Mouse (Mus musculus): Measurements from ENCODE around the gene Hdgfl2. TPM values are rescaled to one million over a fixed set of nuclear protein-coding genes. Genes with fewer than 3 reads are reported as not detected.

The Hdgfl2 gene
- total and polyA plus RNA-seq, 3 experiments: 31.5 to 35.0 (median 32.5) TPM

DNA sequence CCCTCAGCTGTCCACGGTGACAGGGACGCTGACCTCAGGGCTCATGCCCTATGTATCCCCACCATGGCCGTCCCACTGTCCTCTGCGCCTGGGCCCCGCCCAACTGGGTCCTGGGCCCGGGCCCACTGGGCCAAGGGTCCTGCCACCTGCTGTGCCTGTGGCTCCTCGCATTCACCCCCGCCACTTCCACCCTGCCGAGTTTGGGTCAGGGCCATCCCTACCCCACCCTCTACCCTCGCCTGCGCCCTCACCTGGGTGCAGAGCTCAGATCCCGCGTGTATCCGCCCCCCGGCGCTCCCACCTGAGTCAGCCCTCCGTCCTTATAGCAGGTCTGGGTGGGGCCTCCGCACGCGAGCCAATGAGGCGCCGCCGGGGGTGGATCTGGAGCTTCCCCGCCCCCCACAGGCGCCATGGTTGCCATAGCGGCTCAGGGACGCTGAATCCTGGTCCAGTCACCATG is 37.8 kb downstream of the Hdgfl2 start, which contains the start of gene Plin5:
Gene Plin5 (minus strand): TSS at position 346 of the 460 bp plus-strand sequence.
- peak; percentile 76 to 85 for DNase-seq
- intact Hi-C loops (cut with DNase I): no loop called here
- Histone ChIP-seq H3K27ac (peak within 1 kb of the TSS; percentile 89), H3K79me2 (replicated peaks; ENCODE audit: control insufficient read depth, insufficient read depth, low read length) (no peaks in the 10 kb centered on the region), H3K4me1 (ENCODE audit: control insufficient read depth, insufficient read depth, low read length) (peaks cover 1% of the 10 kb centered on the region), H3K27me3 (ENCODE audit: control insufficient read depth, insufficient read depth, low read length) (no peaks in the 10 kb centered on the region), H3K9ac (ENCODE audit: low read depth, low read length) (peak within 1 kb of the TSS; percentile 50), H3K4me3 (peak within 1 kb of the TSS; percentile 46), H3K36me3 (ENCODE audit: control insufficient read depth, insufficient read depth, low read length) (no peaks in the 10 kb centered on the region)
- 2% methylated on average over 27 of the region's 27 CpGs for WGBS
- TF ChIP-seq EP300 (IDR thresholded peaks at IDR 0.05; ENCODE audit: insufficient read depth, low read depth, low read length) (0 out of 2 replicates have a peak, but pooled peaks have one; percentile 14), POLR2A (IDR thresholded peaks at IDR 0.05; ENCODE audit: insufficient read depth, low read depth, low read length) (peak; percentile 83), CTCF (IDR thresholded peaks at IDR 0.05) (no peak)

DNA sequence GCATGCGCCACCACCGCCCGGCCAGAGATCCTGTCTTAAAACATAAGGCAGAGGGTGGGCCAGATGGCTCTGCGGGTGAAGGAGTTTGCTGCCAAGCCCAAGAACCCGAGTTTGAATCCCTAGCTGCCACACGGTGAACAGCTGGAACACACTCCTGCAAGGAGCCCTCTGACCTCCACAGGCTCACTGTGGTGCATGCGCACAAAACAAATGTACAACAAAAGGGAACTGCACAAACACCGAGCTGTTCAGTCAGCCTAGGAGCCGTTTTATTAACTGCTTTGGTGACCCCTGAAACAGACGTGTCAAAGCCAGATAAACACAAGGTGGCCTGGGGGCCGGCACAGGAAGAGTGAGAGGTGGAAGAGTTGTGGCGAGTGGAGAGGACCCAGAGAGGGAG is 40.0 kb downstream of the Hdgfl2 start:
- H3K27ac ChIP-seq: peak overlapping the region; percentile 90
- TF ChIP-seq POLR2A (IDR thresholded peaks at IDR 0.05; ENCODE audit: insufficient read depth, low read depth, low read length): 0 out of 2 replicates have a peak, but pooled peaks have one; percentile 17
- TF ChIP-seq EP300 (IDR thresholded peaks at IDR 0.05; ENCODE audit: insufficient read depth, low read depth, low read length): no peak
- H3K36me3 ChIP-seq (ENCODE audit: control insufficient read depth, insufficient read depth, low read length): no peaks in the 10 kb centered on the region
- peak overlapping the region; percentile 67 for H3K9ac ChIP-seq (ENCODE audit: low read depth, low read length)
- 33% methylated on average over 12 of the region's 12 CpGs for WGBS
- H3K4me1 ChIP-seq (ENCODE audit: control insufficient read depth, insufficient read depth, low read length): peaks cover 1% of the 10 kb centered on the region
- peak overlapping the region; percentile 50; the same call in 1 of the 2 replicates for H3K4me3 ChIP-seq
- DNase-seq: no peak
- no peaks in the 10 kb centered on the region for H3K79me2 ChIP-seq (replicated peaks; ENCODE audit: control insufficient read depth, insufficient read depth, low read length)
- no peaks in the 10 kb centered on the region for H3K27me3 ChIP-seq (ENCODE audit: control insufficient read depth, insufficient read depth, low read length)
- intact Hi-C loops (cut with DNase I): no loop called here

DNA sequence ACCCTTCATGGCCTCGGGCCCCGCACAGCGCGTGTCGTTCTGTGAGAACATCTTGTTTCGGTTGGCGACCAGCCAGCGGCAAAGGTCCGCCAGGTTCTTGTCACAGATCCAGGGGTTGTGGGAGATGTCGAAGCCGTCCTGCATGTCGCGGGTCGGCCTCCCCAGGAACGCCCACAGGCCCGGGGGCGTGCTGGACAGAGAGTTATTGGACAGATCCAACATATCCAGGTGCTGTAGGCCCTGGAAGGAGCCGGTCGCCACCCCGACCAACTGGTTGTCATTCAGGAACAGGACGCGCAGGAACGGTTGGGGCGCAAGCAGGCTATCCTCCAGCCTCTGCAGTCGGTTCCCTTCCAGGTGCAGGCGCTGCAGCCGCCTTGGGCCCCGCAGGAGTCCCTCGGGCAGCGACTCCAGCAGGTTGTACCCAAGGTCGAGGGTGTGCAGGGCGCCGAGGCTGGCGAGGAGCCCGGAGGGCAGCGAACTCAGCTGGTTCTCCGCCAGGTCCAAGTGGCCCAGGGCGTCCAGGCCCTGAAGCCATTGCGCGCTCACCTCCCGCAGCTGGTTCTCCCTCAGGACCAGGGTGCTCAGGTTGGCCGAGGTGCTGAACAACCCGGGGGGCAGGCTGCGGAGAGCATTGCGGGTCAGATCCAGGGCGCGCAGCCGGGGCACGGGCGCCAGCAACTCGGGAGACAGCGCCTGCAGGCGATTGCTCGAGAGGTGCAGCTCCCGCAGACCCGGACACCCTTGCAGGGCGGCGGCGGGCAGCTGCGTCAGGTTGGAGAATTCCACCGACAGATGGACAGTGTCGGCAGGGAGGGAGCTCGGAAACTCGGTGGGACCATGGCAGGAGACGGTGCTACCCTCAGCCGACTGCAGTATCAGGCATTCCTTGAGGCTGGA is 40.8 kb downstream of the Hdgfl2 start:
- peak overlapping the region; percentile 90 for H3K27ac ChIP-seq
- peak; percentile 79 to 83 for DNase-seq
- intact Hi-C loops (cut with DNase I): no loop called here

DNA sequence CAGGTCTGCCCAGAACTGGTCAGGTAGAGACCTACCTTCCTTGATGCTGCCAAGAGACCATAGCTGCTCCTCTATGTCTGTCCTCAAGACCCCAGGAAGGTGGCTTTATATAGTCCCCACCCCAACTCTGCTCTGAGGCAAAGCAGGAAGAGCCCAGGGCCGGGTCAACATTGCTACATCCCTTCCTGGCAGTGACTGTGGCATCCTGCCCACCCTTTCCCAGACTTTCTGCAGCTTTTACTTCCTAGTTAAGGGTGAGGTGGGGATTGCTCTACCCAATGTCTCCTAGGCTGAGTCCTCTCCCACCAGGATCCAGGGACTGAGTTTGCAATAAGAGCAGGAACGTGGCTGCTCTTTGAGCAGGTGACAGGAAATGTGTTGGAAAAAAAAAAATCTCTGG is 42.4 kb downstream of the Hdgfl2 start, which contains the start of gene Lrg1:
Gene Lrg1 (minus strand): TSS at position 176 of the 400 bp plus-strand sequence.
- no peaks in the 10 kb centered on the region for H3K79me2 ChIP-seq (replicated peaks; ENCODE audit: control insufficient read depth, insufficient read depth, low read length)
- peaks cover 1% of the 10 kb centered on the region for H3K4me1 ChIP-seq (ENCODE audit: control insufficient read depth, insufficient read depth, low read length)
- no peak for DNase-seq
- intact Hi-C loops (cut with DNase I): no loop called here
- H3K9ac ChIP-seq (ENCODE audit: low read depth, low read length): peak within 1 kb of the TSS; percentile 67
- peak within 1 kb of the TSS; percentile 50 for H3K4me3 ChIP-seq
- WGBS: 32% methylated on average over 2 of the region's 2 CpGs
- H3K27ac ChIP-seq: peak within 1 kb of the TSS; percentile 90
- H3K36me3 ChIP-seq (ENCODE audit: control insufficient read depth, insufficient read depth, low read length): no peaks in the 10 kb centered on the region
- no peaks in the 10 kb centered on the region for H3K27me3 ChIP-seq (ENCODE audit: control insufficient read depth, insufficient read depth, low read length)
- TF ChIP-seq EP300 (IDR thresholded peaks at IDR 0.05; ENCODE audit: insufficient read depth, low read depth, low read length) (no peak), POLR2A (IDR thresholded peaks at IDR 0.05; ENCODE audit: insufficient read depth, low read depth, low read length) (no peak), CTCF (IDR thresholded peaks at IDR 0.05) (no peak)

More for the DNA sequence above, 40.8 kb downstream of the Hdgfl2 start:
- Histone ChIP-seq H3K36me3 (ENCODE audit: control insufficient read depth, insufficient read depth, low read length) (no peaks in the 10 kb centered on the region), H3K4me3 (peak overlapping the region; percentile 50), H3K27me3 (ENCODE audit: control insufficient read depth, insufficient read depth, low read length) (no peaks in the 10 kb centered on the region), H3K79me2 (replicated peaks; ENCODE audit: control insufficient read depth, insufficient read depth, low read length) (no peaks in the 10 kb centered on the region), H3K9ac (ENCODE audit: low read depth, low read length) (peak overlapping the region; percentile 67), H3K4me1 (ENCODE audit: control insufficient read depth, insufficient read depth, low read length) (peaks cover 1% of the 10 kb centered on the region)
- no peak for TF ChIP-seq EP300 (IDR thresholded peaks at IDR 0.05; ENCODE audit: insufficient read depth, low read depth, low read length)
- TF ChIP-seq POLR2A (IDR thresholded peaks at IDR 0.05; ENCODE audit: insufficient read depth, low read depth, low read length): peak; percentile 56; the same call in 1 of the 2 replicates
- 2% methylated on average over 66 of the region's 66 CpGs for WGBS

DNA sequence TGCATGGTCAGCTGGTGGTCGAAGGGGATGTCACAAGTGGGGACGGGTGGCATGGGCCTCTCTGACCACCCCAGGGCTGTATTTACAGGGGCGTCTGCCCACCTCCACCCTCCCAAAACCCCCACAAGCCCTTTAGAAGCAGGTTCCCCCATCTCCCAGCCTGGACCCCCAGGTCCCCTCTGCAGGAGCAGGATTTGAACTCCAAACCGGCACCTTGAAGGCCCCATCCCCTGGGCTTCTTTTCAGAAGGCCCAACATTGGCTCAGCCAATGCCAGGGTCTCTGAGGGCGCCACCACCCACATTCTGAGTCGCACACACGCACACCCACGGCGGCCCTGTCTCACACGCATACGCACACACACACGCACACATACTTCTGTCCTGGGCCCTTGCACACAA is 43.7 kb downstream of the Hdgfl2 start:
- H3K4me3 ChIP-seq: no peak overlapping the region
- no peaks in the 10 kb centered on the region for H3K36me3 ChIP-seq (ENCODE audit: control insufficient read depth, insufficient read depth, low read length)
- no peak; the same call in none of the 2 replicates for TF ChIP-seq POLR2A (IDR thresholded peaks at IDR 0.05; ENCODE audit: insufficient read depth, low read depth, low read length)
- no peak for TF ChIP-seq EP300 (IDR thresholded peaks at IDR 0.05; ENCODE audit: insufficient read depth, low read depth, low read length)
- TF ChIP-seq CTCF (IDR thresholded peaks at IDR 0.05): no peak
- no peaks in the 10 kb centered on the region for H3K79me2 ChIP-seq (replicated peaks; ENCODE audit: control insufficient read depth, insufficient read depth, low read length)
- no peak overlapping the region for H3K9ac ChIP-seq (ENCODE audit: low read depth, low read length)
- no peak for DNase-seq
- intact Hi-C loops (cut with DNase I): no loop called here
- H3K27me3 ChIP-seq (ENCODE audit: control insufficient read depth, insufficient read depth, low read length): no peaks in the 10 kb centered on the region
- H3K27ac ChIP-seq: no peak overlapping the region
- 91% methylated on average over 12 of the region's 12 CpGs for WGBS
- peaks cover 1% of the 10 kb centered on the region for H3K4me1 ChIP-seq (ENCODE audit: control insufficient read depth, insufficient read depth, low read length)
